Mouse (Mus musculus): ENCODE measurements around the gene Babam2. TPM values are rescaled to one million over a fixed set of nuclear protein-coding genes. Genes with fewer than 3 reads are reported as not detected.

Babam2 gene
- polyA plus RNA-seq, 2 experiments, result 15.3 to 21.2 TPM

- TF ChIP-seq CTCF (IDR thresholded peaks at IDR 0.05; ENCODE audit: low read depth) (no peak), EP300 (IDR thresholded peaks at IDR 0.05; ENCODE audit: low read depth) (no peak)
- H3K9me3 ChIP-seq (ENCODE audit: control insufficient read depth, low read length), result no peaks in the 10 kb centered on the region
- H3K4me1 ChIP-seq (replicated peaks; ENCODE audit: control insufficient read depth in 2 of 2, insufficient read depth in 2 of 2, low read length in 1 of 2), result no peaks in the 10 kb centered on the region
- H3K36me3 ChIP-seq (replicated peaks; ENCODE audit: control insufficient read depth, insufficient read depth, low read depth), result no peaks in the 10 kb centered on the region
- H3K27ac ChIP-seq, result no peak overlapping the region
- ATAC-seq (ENCODE audit: insufficient read depth), result no peak
- H3K4me3 ChIP-seq (ENCODE audit: insufficient read depth in 1 of 2, low read depth in 2 of 2, low read length in 2 of 2), result no peak overlapping the region
- 70% methylated on average over 3 of the region's 3 CpGs for WGBS (ENCODE audit: insufficient replicate concordance)
- no peak overlapping the region for H3K4me2 ChIP-seq (ENCODE audit: low read depth)
- H3K9ac ChIP-seq (replicated peaks), result no peak overlapping the region
- DNase-seq (ENCODE audit: low read depth in 3 of 3, low spot score in 3 of 3), result no peak
- no peaks in the 10 kb centered on the region for H3K27me3 ChIP-seq (ENCODE audit: control insufficient read depth, insufficient read depth, low read length)
These were observed 57.8 kb downstream of the Babam2 start for GRCm38 (mm10) chr5:31755255-31755654.

GRCm38 (mm10) chr5:31758310-31759091, 61.0 kb downstream of the Babam2 start:
- H3K36me3 ChIP-seq (replicated peaks; ENCODE audit: control insufficient read depth, insufficient read depth, low read depth), result no peaks in the 10 kb centered on the region
- peaks cover 0 to 5% of the 10 kb centered on the region in 2 experiments; a peak in 1 of 4 replicates for H3K4me1 ChIP-seq (replicated peaks; ENCODE audit: control insufficient read depth in 2 of 2, insufficient read depth in 2 of 2, low read length in 1 of 2)
- no peak overlapping the region for H3K4me3 ChIP-seq (ENCODE audit: insufficient read depth in 1 of 2, low read depth in 2 of 2, low read length in 2 of 2)
- TF ChIP-seq EP300 (IDR thresholded peaks at IDR 0.05; ENCODE audit: low read depth), result no peak
- TF ChIP-seq CTCF (IDR thresholded peaks at IDR 0.05; ENCODE audit: low read depth), result no peak
- ATAC-seq (ENCODE audit: insufficient read depth) (no peak), DNase-seq (ENCODE audit: low read depth in 3 of 3, low spot score in 3 of 3) (no peak)
- no peak overlapping the region for H3K4me2 ChIP-seq (ENCODE audit: low read depth)
- H3K9ac ChIP-seq (replicated peaks), result no peak overlapping the region
- H3K27me3 ChIP-seq (ENCODE audit: control insufficient read depth, insufficient read depth, low read length), result no peaks in the 10 kb centered on the region
- H3K9me3 ChIP-seq (ENCODE audit: control insufficient read depth, low read length), result no peaks in the 10 kb centered on the region
- no peak overlapping the region for H3K27ac ChIP-seq
- 50% methylated on average over 9 of the region's 9 CpGs for WGBS (ENCODE audit: insufficient replicate concordance)

GRCm38 (mm10) chr5:31761836-31762235, 64.4 kb downstream of the Babam2 start:
- Histone ChIP-seq H3K27ac (no peak overlapping the region), H3K4me2 (ENCODE audit: low read depth) (no peak overlapping the region), H3K27me3 (ENCODE audit: control insufficient read depth, insufficient read depth, low read length) (no peaks in the 10 kb centered on the region), H3K4me1 (replicated peaks; ENCODE audit: control insufficient read depth in 2 of 2, insufficient read depth in 2 of 2, low read length in 1 of 2) (peaks cover 0 to 9% of the 10 kb centered on the region in 2 experiments; a peak in 2 of 4 replicates), H3K4me3 (ENCODE audit: insufficient read depth in 1 of 2, low read depth in 2 of 2, low read length in 2 of 2) (no peak overlapping the region), H3K9me3 (ENCODE audit: control insufficient read depth, low read length) (no peaks in the 10 kb centered on the region), H3K9ac (replicated peaks) (no peak overlapping the region), H3K36me3 (replicated peaks; ENCODE audit: control insufficient read depth, insufficient read depth, low read depth) (no peaks in the 10 kb centered on the region)
- ATAC-seq (ENCODE audit: insufficient read depth) (no peak), DNase-seq (ENCODE audit: low read depth in 3 of 3, low spot score in 3 of 3) (no peak)
- TF ChIP-seq CTCF (IDR thresholded peaks at IDR 0.05; ENCODE audit: low read depth), result no peak
- TF ChIP-seq EP300 (IDR thresholded peaks at IDR 0.05; ENCODE audit: low read depth), result no peak
- 70% methylated on average over 4 of the region's 4 CpGs for WGBS (ENCODE audit: insufficient replicate concordance)

- Histone ChIP-seq H3K36me3 (replicated peaks; ENCODE audit: control insufficient read depth, insufficient read depth, low read depth) (no peaks in the 10 kb centered on the region), H3K27ac (no peak overlapping the region), H3K9me3 (ENCODE audit: control insufficient read depth, low read length) (no peaks in the 10 kb centered on the region), H3K4me3 (ENCODE audit: insufficient read depth in 1 of 2, low read depth in 2 of 2, low read length in 2 of 2) (no peak overlapping the region), H3K4me2 (ENCODE audit: low read depth) (no peak overlapping the region), H3K27me3 (ENCODE audit: control insufficient read depth, insufficient read depth, low read length) (no peaks in the 10 kb centered on the region), H3K9ac (replicated peaks) (no peak overlapping the region), H3K4me1 (replicated peaks; ENCODE audit: control insufficient read depth in 2 of 2, insufficient read depth in 2 of 2, low read length in 1 of 2) (peaks cover 0 to 17% of the 10 kb centered on the region in 2 experiments; a peak in 3 of 4 replicates)
- WGBS (ENCODE audit: insufficient replicate concordance), result 84% methylated on average over 1 of the region's 1 CpGs
- TF ChIP-seq CTCF (IDR thresholded peaks at IDR 0.05; ENCODE audit: low read depth) (no peak), EP300 (IDR thresholded peaks at IDR 0.05; ENCODE audit: low read depth) (no peak)
- no peak for DNase-seq (ENCODE audit: low read depth in 3 of 3, low spot score in 3 of 3)
- no peak for ATAC-seq (ENCODE audit: insufficient read depth)
These were observed 65.3 kb downstream of the Babam2 start for GRCm38 (mm10) chr5:31762773-31763172.

- Histone ChIP-seq H3K27ac (no peak overlapping the region), H3K4me2 (ENCODE audit: low read depth) (no peak overlapping the region), H3K4me3 (ENCODE audit: insufficient read depth in 1 of 2, low read depth in 2 of 2, low read length in 2 of 2) (no peak overlapping the region), H3K4me1 (replicated peaks; ENCODE audit: control insufficient read depth in 2 of 2, insufficient read depth in 2 of 2, low read length in 1 of 2) (peaks cover 0 to 18% of the 10 kb centered on the region in 2 experiments; a peak in 3 of 4 replicates), H3K36me3 (replicated peaks; ENCODE audit: control insufficient read depth, insufficient read depth, low read depth) (no peaks in the 10 kb centered on the region), H3K27me3 (ENCODE audit: control insufficient read depth, insufficient read depth, low read length) (no peaks in the 10 kb centered on the region), H3K9ac (replicated peaks) (no peak overlapping the region), H3K9me3 (ENCODE audit: control insufficient read depth, low read length) (no peaks in the 10 kb centered on the region)
- 67% methylated on average over 2 of the region's 2 CpGs for WGBS (ENCODE audit: insufficient replicate concordance)
- ATAC-seq (ENCODE audit: insufficient read depth) (no peak), DNase-seq (ENCODE audit: low read depth in 3 of 3, low spot score in 3 of 3) (no peak)
- TF ChIP-seq EP300 (IDR thresholded peaks at IDR 0.05; ENCODE audit: low read depth) (no peak), CTCF (IDR thresholded peaks at IDR 0.05; ENCODE audit: low read depth) (no peak)
These were observed 68.3 kb downstream of the Babam2 start for GRCm38 (mm10) chr5:31765824-31766223.
